Mouse (Mus musculus): ENCODE measurements at regions not wholly inside any gene's neighbourhood (a gene's known extent, or its start where the extent isn't known, plus 50 kb on each side); places are given as distances from the start of the nearest gene placed in this dataset.

DNA sequence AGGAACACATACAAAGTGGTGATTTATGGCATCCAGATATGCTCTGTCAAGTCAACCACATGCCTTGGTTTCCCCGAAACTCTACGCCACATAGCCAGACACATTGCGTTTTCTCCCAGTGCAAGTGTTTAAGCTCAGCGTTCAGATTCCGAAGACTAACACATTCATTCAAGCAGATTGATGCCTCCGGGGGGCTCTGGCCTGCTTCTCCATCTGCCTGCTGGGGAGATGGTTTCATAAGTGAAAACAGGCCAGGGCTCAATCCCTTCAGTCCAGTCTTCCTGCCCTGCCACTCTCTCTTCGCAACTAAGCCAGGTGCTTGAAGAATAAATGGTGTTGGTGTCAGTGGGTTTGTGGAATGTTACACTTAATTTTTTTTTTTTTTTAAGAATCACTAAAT, 141.4 kb downstream of the Dmrt2 start:
- WGBS, result 93% methylated on average over 7 of the region's 7 CpGs
- Histone ChIP-seq H3K36me3 (ENCODE audit: insufficient read depth, low read length) (no peaks in the 10 kb centered on the region), H3K27ac (no peak overlapping the region), H3K4me1 (replicated peaks; ENCODE audit: insufficient read depth, low read length) (no peaks in the 10 kb centered on the region), H3K9ac (ENCODE audit: low read depth, low read length) (no peak overlapping the region), H3K9me3 (replicated peaks; ENCODE audit: low read length) (no peaks in the 10 kb centered on the region), H3K4me3 (replicated peaks; ENCODE audit: low read depth, low read length) (no peak overlapping the region), H3K27me3 (ENCODE audit: insufficient read depth, low read length) (no peaks in the 10 kb centered on the region), H3K4me2 (ENCODE audit: low read length) (no peak overlapping the region)
- TF ChIP-seq CTCF (IDR thresholded peaks at IDR 0.05; ENCODE audit: low read depth), result no peak
- no peak for ATAC-seq (replicated peaks; ENCODE audit: low FRiP score, low read depth)
- no peak for DNase-seq (ENCODE audit: low spot score)

DNA sequence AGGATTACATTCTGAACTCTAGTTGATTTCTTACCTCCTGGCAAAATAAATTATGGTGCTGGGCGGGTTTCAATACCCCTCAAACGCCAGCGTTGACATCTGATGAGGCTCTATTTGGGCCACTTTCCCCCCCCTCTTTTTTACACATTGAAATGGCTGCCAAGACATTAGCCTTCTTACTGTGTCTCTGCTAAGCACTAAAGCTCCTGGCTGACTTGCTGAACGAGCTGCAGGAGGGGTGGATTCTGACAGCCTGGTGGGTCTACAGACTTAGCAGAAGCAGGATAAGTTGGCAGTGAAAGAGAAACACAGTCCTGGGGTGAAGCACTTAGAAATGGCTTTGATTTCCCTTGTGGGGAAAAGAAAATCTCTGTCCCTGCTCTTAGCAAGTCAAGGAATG, 172.9 kb downstream of the Dmrt2 start:
- Histone ChIP-seq H3K36me3 (ENCODE audit: insufficient read depth, low read length) (no peaks in the 10 kb centered on the region), H3K27ac (no peak overlapping the region), H3K9ac (ENCODE audit: low read depth, low read length) (no peak overlapping the region), H3K4me3 (replicated peaks; ENCODE audit: low read depth, low read length) (no peak overlapping the region), H3K9me3 (replicated peaks; ENCODE audit: low read length) (no peaks in the 10 kb centered on the region), H3K4me2 (ENCODE audit: low read length) (no peak overlapping the region), H3K27me3 (ENCODE audit: insufficient read depth, low read length) (no peaks in the 10 kb centered on the region), H3K4me1 (replicated peaks; ENCODE audit: insufficient read depth, low read length) (no peaks in the 10 kb centered on the region)
- ATAC-seq (replicated peaks; ENCODE audit: low FRiP score, low read depth), result no peak
- WGBS, result 47% methylated on average over 4 of the region's 4 CpGs
- TF ChIP-seq CTCF (IDR thresholded peaks at IDR 0.05; ENCODE audit: low read depth), result no peak
- no peak for DNase-seq (ENCODE audit: low spot score)

DNA sequence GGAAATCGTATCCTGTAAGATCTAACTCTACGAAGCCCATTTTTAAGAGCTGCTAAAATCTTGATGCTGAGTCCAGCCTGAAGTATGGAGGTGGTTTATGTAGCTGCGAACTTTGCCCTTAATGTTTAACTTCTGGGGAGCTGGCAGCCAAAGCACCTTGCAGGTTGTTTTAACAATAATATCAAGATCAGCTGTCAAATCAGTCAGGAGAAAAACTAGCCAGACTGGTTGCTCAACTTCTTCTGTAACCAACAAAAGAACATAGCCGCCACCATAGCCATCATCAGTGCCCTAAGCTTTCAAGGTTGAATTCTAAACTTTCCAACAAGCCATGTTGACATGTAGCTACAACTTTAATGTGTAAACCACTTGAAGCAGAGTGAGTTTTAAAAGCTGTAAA, 184.1 kb downstream of the Dmrt2 start:
- Histone ChIP-seq H3K9ac (ENCODE audit: low read depth, low read length) (no peak overlapping the region), H3K36me3 (ENCODE audit: insufficient read depth, low read length) (no peaks in the 10 kb centered on the region), H3K27me3 (ENCODE audit: insufficient read depth, low read length) (no peaks in the 10 kb centered on the region), H3K4me2 (ENCODE audit: low read length) (no peak overlapping the region), H3K27ac (peak overlapping the region; percentile 69; the same call in 1 of the 2 replicates), H3K4me3 (replicated peaks; ENCODE audit: low read depth, low read length) (no peak overlapping the region), H3K4me1 (replicated peaks; ENCODE audit: insufficient read depth, low read length) (no peaks in the 10 kb centered on the region), H3K9me3 (replicated peaks; ENCODE audit: low read length) (no peaks in the 10 kb centered on the region)
- ATAC-seq (replicated peaks; ENCODE audit: low FRiP score, low read depth) (no peak; the same call in 1 of the 2 replicates), DNase-seq (ENCODE audit: low spot score) (peak; percentile 61)
- TF ChIP-seq CTCF (IDR thresholded peaks at IDR 0.05; ENCODE audit: low read depth), result no peak
- 25% methylated on average over 4 of the region's 4 CpGs for WGBS

DNA sequence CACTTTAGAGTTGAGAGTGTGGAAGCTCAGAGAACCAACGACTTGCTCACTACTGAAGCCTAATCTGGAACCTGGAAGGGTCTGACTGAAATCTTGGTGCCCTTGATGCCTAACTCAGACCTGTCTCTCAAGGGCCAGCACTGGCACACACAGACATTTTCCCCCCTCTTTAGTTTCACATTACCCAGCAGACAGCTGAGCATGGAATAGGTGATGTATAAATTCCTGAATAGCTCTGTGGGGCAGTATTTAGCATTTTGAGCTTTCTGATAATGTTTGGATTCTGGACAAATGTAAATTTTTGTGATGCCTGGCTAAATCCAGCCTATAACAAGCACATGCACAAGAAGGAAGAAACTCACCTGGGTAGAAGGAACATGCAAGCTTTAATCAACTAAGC, 191.1 kb downstream of the Dmrt2 start:
- H3K4me3 ChIP-seq (replicated peaks; ENCODE audit: low read depth, low read length), result no peak overlapping the region
- 0 out of 2 replicates have a peak overlapping the region, but pooled peaks have one; percentile 50 for H3K27ac ChIP-seq
- H3K9ac ChIP-seq (ENCODE audit: low read depth, low read length), result no peak overlapping the region
- H3K4me2 ChIP-seq (ENCODE audit: low read length), result no peak overlapping the region
- WGBS, result 40% methylated on average over 1 of the region's 1 CpGs
- DNase-seq (ENCODE audit: low spot score), result peak; percentile 18
- peak; percentile 76; the same call in 1 of the 2 replicates for ATAC-seq (replicated peaks; ENCODE audit: low FRiP score, low read depth)
- no peaks in the 10 kb centered on the region for H3K4me1 ChIP-seq (replicated peaks; ENCODE audit: insufficient read depth, low read length)
- no peak for TF ChIP-seq CTCF (IDR thresholded peaks at IDR 0.05; ENCODE audit: low read depth)
- no peaks in the 10 kb centered on the region for H3K27me3 ChIP-seq (ENCODE audit: insufficient read depth, low read length)
- no peaks in the 10 kb centered on the region for H3K9me3 ChIP-seq (replicated peaks; ENCODE audit: low read length)
- H3K36me3 ChIP-seq (ENCODE audit: insufficient read depth, low read length), result no peaks in the 10 kb centered on the region

DNA sequence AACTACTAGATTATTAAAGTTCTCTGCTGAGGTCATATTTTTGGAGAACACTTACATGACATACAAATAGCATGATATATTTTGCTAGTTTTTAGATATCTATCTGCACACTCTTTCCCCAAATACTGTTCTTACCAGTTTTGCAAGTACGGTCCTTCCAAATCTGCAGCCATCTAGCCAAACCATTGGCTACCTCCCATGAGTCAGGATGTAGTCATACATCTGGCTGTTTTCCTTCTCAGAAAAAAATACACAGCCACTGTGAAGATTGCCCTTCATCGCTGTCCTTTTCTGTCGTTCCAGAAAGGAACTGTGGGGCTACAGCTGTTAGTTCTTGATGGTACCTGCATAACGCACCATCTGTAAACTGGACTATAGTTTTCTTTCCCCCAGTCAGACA, 234.5 kb downstream of the Dmrt2 start:
- 89% methylated on average over 4 of the region's 4 CpGs for WGBS
- Histone ChIP-seq H3K4me1 (replicated peaks; ENCODE audit: insufficient read depth, low read length) (no peaks in the 10 kb centered on the region), H3K27me3 (ENCODE audit: insufficient read depth, low read length) (no peaks in the 10 kb centered on the region), H3K9me3 (replicated peaks; ENCODE audit: low read length) (no peaks in the 10 kb centered on the region), H3K27ac (no peak overlapping the region), H3K9ac (ENCODE audit: low read depth, low read length) (no peak overlapping the region), H3K4me3 (replicated peaks; ENCODE audit: low read depth, low read length) (no peak overlapping the region), H3K4me2 (ENCODE audit: low read length) (no peak overlapping the region), H3K36me3 (ENCODE audit: insufficient read depth, low read length) (no peaks in the 10 kb centered on the region)
- ATAC-seq (replicated peaks; ENCODE audit: low FRiP score, low read depth) (no peak), DNase-seq (ENCODE audit: low spot score) (no peak)
- no peak for TF ChIP-seq CTCF (IDR thresholded peaks at IDR 0.05; ENCODE audit: low read depth)

DNA sequence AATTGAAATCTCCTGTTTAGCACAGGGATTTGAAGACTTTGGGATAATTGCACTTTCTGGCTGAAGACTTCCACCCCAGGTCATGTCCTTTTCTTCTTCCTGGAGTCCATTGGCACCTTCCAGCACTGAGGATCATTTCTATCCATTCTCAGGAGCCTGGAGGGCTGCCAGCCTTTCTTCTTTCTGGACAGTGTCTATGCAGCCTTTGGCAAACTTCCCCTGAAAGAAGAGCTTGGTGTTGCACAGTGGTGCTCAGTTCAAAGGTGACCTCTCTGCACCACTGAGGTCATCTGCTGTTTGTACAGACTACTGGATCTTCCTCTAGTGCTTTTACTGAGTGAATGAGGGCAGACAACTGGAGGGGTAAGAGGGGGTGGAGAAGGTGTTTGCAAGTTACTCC, 249.8 kb downstream of the Dmrt2 start:
- no peaks in the 10 kb centered on the region for H3K9me3 ChIP-seq (replicated peaks; ENCODE audit: low read length)
- no peak for DNase-seq (ENCODE audit: low spot score)
- ATAC-seq (replicated peaks; ENCODE audit: low FRiP score, low read depth), result no peak
- no peaks in the 10 kb centered on the region for H3K4me1 ChIP-seq (replicated peaks; ENCODE audit: insufficient read depth, low read length)
- H3K4me2 ChIP-seq (ENCODE audit: low read length), result no peak overlapping the region
- no peak overlapping the region for H3K27ac ChIP-seq
- TF ChIP-seq CTCF (IDR thresholded peaks at IDR 0.05; ENCODE audit: low read depth), result no peak
- no peaks in the 10 kb centered on the region for H3K36me3 ChIP-seq (ENCODE audit: insufficient read depth, low read length)
- no peaks in the 10 kb centered on the region for H3K27me3 ChIP-seq (ENCODE audit: insufficient read depth, low read length)
- no peak overlapping the region for H3K9ac ChIP-seq (ENCODE audit: low read depth, low read length)
- no peak overlapping the region for H3K4me3 ChIP-seq (replicated peaks; ENCODE audit: low read depth, low read length)

DNA sequence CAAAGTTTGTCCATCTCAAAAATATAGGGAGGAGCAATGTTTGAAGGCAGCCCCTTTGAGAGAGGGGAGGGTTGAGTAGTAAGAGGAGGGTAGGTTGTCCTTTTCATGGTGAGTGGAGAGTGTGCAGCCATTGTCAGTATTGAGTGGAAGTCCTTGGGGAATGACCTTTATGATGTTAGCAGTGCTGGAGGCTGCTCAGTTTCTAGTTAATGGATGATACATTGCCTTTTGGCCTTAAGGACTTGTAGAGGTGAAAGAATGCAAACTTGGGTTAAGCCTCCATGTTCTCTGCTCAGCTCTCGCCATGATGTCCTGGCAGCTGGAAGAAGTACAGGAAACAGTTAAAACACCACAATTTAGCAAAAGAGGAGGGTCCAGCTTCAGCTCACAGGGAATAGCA, 250.6 kb downstream of the Dmrt2 start:
- 65% methylated on average over 1 of the region's 1 CpGs for WGBS
- no peaks in the 10 kb centered on the region for H3K9me3 ChIP-seq (replicated peaks; ENCODE audit: low read length)

More for the DNA sequence above, 250.6 kb downstream of the Dmrt2 start:
- no peak for DNase-seq (ENCODE audit: low spot score)
- H3K27me3 ChIP-seq (ENCODE audit: insufficient read depth, low read length), result no peaks in the 10 kb centered on the region
- ATAC-seq (replicated peaks; ENCODE audit: low FRiP score, low read depth), result no peak
- 0 out of 2 replicates have a peak, but pooled peaks cover 7% of the 10 kb centered on the region for H3K4me1 ChIP-seq (replicated peaks; ENCODE audit: insufficient read depth, low read length)
- no peak overlapping the region for H3K4me3 ChIP-seq (replicated peaks; ENCODE audit: low read depth, low read length)
- no peak for TF ChIP-seq CTCF (IDR thresholded peaks at IDR 0.05; ENCODE audit: low read depth)
- no peak overlapping the region for H3K4me2 ChIP-seq (ENCODE audit: low read length)
- no peaks in the 10 kb centered on the region for H3K36me3 ChIP-seq (ENCODE audit: insufficient read depth, low read length)
- H3K9ac ChIP-seq (ENCODE audit: low read depth, low read length), result no peak overlapping the region
- H3K27ac ChIP-seq, result no peak overlapping the region

Data from kidney, postnatal 0 days (tissue).